8 mouse cellular contexts compared by ENCODE assay signal in genomic region chr6:36819019-36819783, GRCm38 (mm10). TPM values are rescaled to one million over a fixed set of nuclear protein-coding genes. Genes with fewer than 3 reads are reported as not detected.
DNase-seq lines count a peak whose midpoint lies in the region; ATAC-seq and TF ChIP-seq lines count a peak whose summit lies in the region.

No protein-coding gene starts in this region.

- no peaks in the 10 kb centered on the region for H3K36me3 ChIP-seq in neural tube, embryonic 11.5 days (ENCODE audit: control insufficient read depth, insufficient read depth, low read length)
- H3K36me3 ChIP-seq in forebrain, embryonic 15.5 days, result no peaks in the 10 kb centered on the region
- H3K36me3 ChIP-seq in heart, postnatal 0 days (replicated peaks; ENCODE audit: control insufficient read depth, insufficient read depth, low read length), result no peaks in the 10 kb centered on the region

- no peak overlapping the region for H3K4me3 ChIP-seq in neural tube, embryonic 11.5 days (ENCODE audit: low read depth, low read length)
- no peak overlapping the region for H3K4me3 ChIP-seq in forebrain, embryonic 15.5 days
- H3K4me3 ChIP-seq in heart, postnatal 0 days (ENCODE audit: low read depth, low read length), result no peak overlapping the region

- peak; percentile 28 for DNase-seq in neural tube, embryonic 11.5 days (ENCODE audit: low spot score)
- no peak for DNase-seq in neural tube, embryonic 10.5 days (ENCODE audit: extremely low spot score, low spot score)
- DNase-seq in heart, postnatal 0 days (ENCODE audit: low spot score), result peak; percentile 77
- DNase-seq in kidney, postnatal 4 days, result peak; percentile 84 to 88
- peak; percentile 17 to 39 for DNase-seq in lung, adult 18-20 months
- DNase-seq in right cerebral cortex, postnatal 10 days (ENCODE audit: low spot score in 2 of 2), result peak; percentile 94

- H3K9ac ChIP-seq in neural tube, embryonic 11.5 days (ENCODE audit: low read length), result no peak overlapping the region
- no peak overlapping the region for H3K9ac ChIP-seq in forebrain, embryonic 15.5 days (replicated peaks)
- no peak overlapping the region for H3K9ac ChIP-seq in heart, postnatal 0 days (replicated peaks; ENCODE audit: low read depth, low read length)

- no peak overlapping the region for H3K4me2 ChIP-seq in neural tube, embryonic 11.5 days (ENCODE audit: low read depth)
- no peak overlapping the region for H3K4me2 ChIP-seq in forebrain, embryonic 15.5 days (replicated peaks)
- peak overlapping the region; percentile 24; the same call in 1 of the 2 replicates for H3K4me2 ChIP-seq in heart, postnatal 0 days (ENCODE audit: low read depth, low read length)

- ATAC-seq in neural tube, embryonic 11.5 days (ENCODE audit: insufficient read depth, low FRiP score, low TSS enrichment), result peak; percentile 82
- peak; percentile 96 for ATAC-seq in forebrain, embryonic 15.5 days (replicated peaks)
- ATAC-seq in heart, postnatal 0 days (ENCODE audit: insufficient read depth, low read depth), result peak; percentile 77
- ATAC-seq in activated CD4-positive, CD25-positive, alpha-beta regulatory T cell, adult 4 months, result no peak

- no peaks in the 10 kb centered on the region for H3K27me3 ChIP-seq in neural tube, embryonic 11.5 days (ENCODE audit: control insufficient read depth, insufficient read depth, low read length)
- H3K27me3 ChIP-seq in forebrain, embryonic 15.5 days, result no peaks in the 10 kb centered on the region
- no peaks in the 10 kb centered on the region for H3K27me3 ChIP-seq in heart, postnatal 0 days (ENCODE audit: control insufficient read depth, insufficient read depth, low read length)

- TF ChIP-seq CTCF in heart, postnatal 0 days (IDR thresholded peaks at IDR 0.05; ENCODE audit: low read depth), result no peak

- no peak for TF ChIP-seq EP300 in heart, postnatal 0 days (IDR thresholded peaks at IDR 0.05; ENCODE audit: low read depth)

- no peaks in the 10 kb centered on the region for H3K9me3 ChIP-seq in neural tube, embryonic 11.5 days (ENCODE audit: control insufficient read depth, low read length)
- H3K9me3 ChIP-seq in forebrain, embryonic 15.5 days, result no peaks in the 10 kb centered on the region
- H3K9me3 ChIP-seq in heart, postnatal 0 days (replicated peaks; ENCODE audit: control insufficient read depth, low read length), result peaks cover 5% of the 10 kb centered on the region; the same call in 1 of the 2 replicates

- H3K27ac ChIP-seq in neural tube, embryonic 11.5 days (ENCODE audit: low read depth, low read length), result no peak overlapping the region
- peak overlapping the region; percentile 79 for H3K27ac ChIP-seq in forebrain, embryonic 15.5 days (replicated peaks)
- H3K27ac ChIP-seq in heart, postnatal 0 days (ENCODE audit: low read depth), result peak overlapping the region; percentile 23

- WGBS in neural tube, embryonic 11.5 days, result 65% methylated on average over 8 of the region's 8 CpGs
- WGBS in forebrain, embryonic 15.5 days, result 9% methylated on average over 8 of the region's 8 CpGs
- 19% methylated on average over 8 of the region's 8 CpGs for WGBS in heart, postnatal 0 days

- H3K4me1 ChIP-seq in neural tube, embryonic 11.5 days (ENCODE audit: control insufficient read depth, insufficient read depth, low read length), result peaks cover 3% of the 10 kb centered on the region; the same call in 1 of the 2 replicates
- H3K4me1 ChIP-seq in forebrain, embryonic 15.5 days, result peaks cover 36% of the 10 kb centered on the region
- 0 out of 2 replicates have a peak, but pooled peaks cover 15% of the 10 kb centered on the region for H3K4me1 ChIP-seq in heart, postnatal 0 days (ENCODE audit: control insufficient read depth, insufficient read depth)

RNA-seq across cellular contexts. Expression of gene Ptn, which starts 9.2 kb away (rescaled TPM):
- polyA plus RNA-seq in neural tube, embryonic 11.5 days (2014; fragmentation: Nextera tagmentation; extraction: Ambion mirVana), result 325 and 348 TPM in 2 replicates
- polyA plus RNA-seq in forebrain, embryonic 15.5 days (2015; fragmentation: Nextera tagmentation; extraction: Ambion mirVana), result 502 and 540 TPM in 2 replicates
- total RNA-seq in heart, postnatal 0 days (2014; rRNA removed; ENCODE audit: low replicate concordance), result 28.3 and 51.3 TPM in 2 replicates
- 141 and 169 TPM in 2 replicates for polyA plus RNA-seq in heart, postnatal 0 days (2015; fragmentation: Nextera tagmentation; extraction: Ambion mirVana)
- polyA plus RNA-seq in activated CD4-positive, CD25-positive, alpha-beta regulatory T cell, adult 4 months (2017; shearing (Covaris generic)), result not detected

Comparison
In these comparisons a context has a peak if more than half of its experiments do, and no peak if none do; other contexts are left out.
1. RNA of gene Ptn, which starts 9.2 kb away (polyA plus RNA-seq): 502 to 540 TPM in forebrain, embryonic 15.5 days, 325 to 348 TPM in neural tube, embryonic 11.5 days and 141 to 169 TPM in heart, postnatal 0 days; not detected in activated CD4-positive, CD25-positive, alpha-beta regulatory T cell, adult 4 months; every median in the first group is over 100 times any median in the second.